Mouse (Mus musculus) heart, embryonic 16.5 days (tissue): ENCODE data around the gene Slain1. TPM values are rescaled to one million over a fixed set of nuclear protein-coding genes. Genes with fewer than 3 reads are reported as not detected.

ENCODE experiments used
- ATAC-seq: fragments of 200-750 bp; cut with Nextera tagmentation; replicated peaks from 2 replicates; pipeline ENCODE4 v1.8.0; 2017; ENCODE audit warnings: moderate number of reproducible peaks; ENCODE audit not compliant: insufficient read depth, low FRiP score; ENCODE audit errors: extremely low read depth
- H3K27ac ChIP-seq: fragments of 300-500 bp; sonication (generic); 2 replicates; pipeline ENCODE4 v1.5.1; 2014; ENCODE audit warnings: mild to moderate bottlenecking, low read length, control low read depth, moderate library complexity
- H3K27me3 ChIP-seq: fragments of 300-500 bp; sonication (generic); 2 replicates; pipeline ENCODE4 v1.6.1; 2014; ENCODE audit warnings: low read length, mixed read lengths; ENCODE audit not compliant: control insufficient read depth, insufficient read depth
- H3K36me3 ChIP-seq: fragments of 300-500 bp; sonication (generic); 2 replicates; pipeline ENCODE4 v1.6.1; 2014; ENCODE audit not compliant: control insufficient read depth, insufficient read depth
- H3K4me1 ChIP-seq: fragments of 300-500 bp; sonication (generic); 2 replicates; pipeline ENCODE4 v1.6.1; 2014; ENCODE audit warnings: low read length, mixed read lengths; ENCODE audit not compliant: control insufficient read depth, insufficient read depth
- H3K4me2 ChIP-seq: fragments of 300-500 bp; sonication (generic); 2 replicates; pipeline ENCODE4 v1.6.1; 2014; ENCODE audit warnings: low read depth, mild to moderate bottlenecking, control low read depth, low read length
- H3K4me3 ChIP-seq: fragments of 300-500 bp; sonication (generic); 2 replicates; pipeline ENCODE4 v1.5.1; 2014; ENCODE audit warnings: mild to moderate bottlenecking, control low read depth, low read length
- H3K9ac ChIP-seq: fragments of 300-500 bp; sonication (generic); 2 replicates; pipeline ENCODE4 v1.6.1; 2014; ENCODE audit warnings: low read length, control low read depth
- H3K9me3 ChIP-seq: fragments of 300-500 bp; sonication (generic); replicated peaks from 2 replicates; pipeline ENCODE4 v1.6.1; 2016; ENCODE audit warnings: low read length; ENCODE audit not compliant: control insufficient read depth
- WGBS: fragments of 180-500 bp; shearing (Covaris S2); extraction: QIAGEN DNeasy Blood & Tissue Kit; methylation state at CpG from one replicate; pipeline ENCODE4 v1.1.7; 2014; 5-methylcytosine and 5-hydroxymethylcytosine counted together
- polyA plus RNA-seq: library from polyadenylated mRNA; unstranded; fragments of >200 nt; fragmentation: Nextera tagmentation; extraction: Ambion mirVana; gene quantifications from 2 replicates; pipeline ENCODE4 v1.2.1, GENCODE M21; 2015

The Slain1 gene
- polyA plus RNA-seq, 1 experiment from 2014 or later: 0.58 TPM

DNA sequence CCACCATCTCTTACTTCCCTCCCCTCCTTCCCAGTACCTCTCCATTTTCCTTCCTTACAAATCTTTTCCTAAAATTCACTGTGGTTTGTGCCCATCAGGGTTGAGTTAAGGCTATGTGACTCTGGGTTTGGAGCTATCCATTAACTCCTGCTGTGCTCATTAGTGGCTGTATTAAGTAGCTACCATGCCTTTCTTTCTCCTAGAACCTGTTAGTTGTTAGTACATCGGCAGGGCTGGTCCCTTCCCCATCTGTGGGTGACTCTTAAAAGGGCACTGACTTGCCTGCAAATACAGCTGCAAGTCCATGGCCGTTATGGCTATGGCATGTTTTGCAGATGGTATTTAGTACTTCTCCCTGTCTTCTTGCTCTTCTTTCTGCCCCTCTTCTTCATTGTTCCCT is 58.6 kb downstream of the Slain1 start:
- Histone ChIP-seq H3K9ac (no peak overlapping the region), H3K4me1 (no peaks in the 10 kb centered on the region), H3K36me3 (no peaks in the 10 kb centered on the region), H3K9me3 (no peaks in the 10 kb centered on the region), H3K4me3 (no peak overlapping the region), H3K27ac (no peak overlapping the region), H3K4me2 (no peak overlapping the region), H3K27me3 (no peaks in the 10 kb centered on the region)
- WGBS: 67% methylated on average over 2 of the region's 2 CpGs
- ATAC-seq: no peak

DNA sequence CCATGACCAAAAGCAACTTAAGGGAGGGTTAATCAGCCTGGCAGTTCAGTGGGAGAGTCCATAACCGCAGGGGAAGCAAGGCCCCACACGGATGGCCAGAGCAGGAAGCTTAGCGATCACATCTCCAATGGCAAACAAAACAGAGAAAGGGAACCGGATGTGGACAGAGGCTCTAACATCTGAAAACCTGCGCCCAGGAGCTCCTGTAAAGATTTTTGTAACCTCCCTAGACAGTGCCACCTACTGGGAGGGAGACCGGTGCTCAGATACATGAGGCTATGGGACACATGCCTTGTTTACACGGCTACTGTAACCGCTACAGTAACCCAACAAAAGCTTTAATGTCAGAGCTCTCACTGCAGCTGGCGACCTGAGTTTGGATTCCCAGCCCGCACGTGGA is 59.2 kb downstream of the Slain1 start:
- H3K4me3 ChIP-seq: no peak overlapping the region
- no peak overlapping the region for H3K4me2 ChIP-seq
- no peak overlapping the region for H3K27ac ChIP-seq
- no peak for ATAC-seq
- H3K9me3 ChIP-seq: no peaks in the 10 kb centered on the region
- H3K9ac ChIP-seq: no peak overlapping the region
- WGBS: 85% methylated on average over 11 of the region's 11 CpGs
- no peaks in the 10 kb centered on the region for H3K36me3 ChIP-seq
- no peaks in the 10 kb centered on the region for H3K4me1 ChIP-seq
- H3K27me3 ChIP-seq: no peaks in the 10 kb centered on the region

- ATAC-seq: no peak
- no peak overlapping the region for H3K4me3 ChIP-seq
- no peaks in the 10 kb centered on the region for H3K36me3 ChIP-seq
- peaks cover 4% of the 10 kb centered on the region for H3K9me3 ChIP-seq
- no peak overlapping the region for H3K27ac ChIP-seq
- H3K9ac ChIP-seq: no peak overlapping the region
- no peaks in the 10 kb centered on the region for H3K27me3 ChIP-seq
- H3K4me1 ChIP-seq: no peaks in the 10 kb centered on the region
- no peak overlapping the region for H3K4me2 ChIP-seq
- 80% methylated on average over 5 of the region's 5 CpGs for WGBS
Measured at GRCm38 (mm10) chr14:103712986-103713385, 63.0 kb downstream of the Slain1 start.

- WGBS: 52% methylated on average over 5 of the region's 5 CpGs
- ATAC-seq: no peak
- no peak overlapping the region for H3K4me3 ChIP-seq
- H3K9me3 ChIP-seq: peaks cover 4% of the 10 kb centered on the region
- no peaks in the 10 kb centered on the region for H3K36me3 ChIP-seq
- H3K4me2 ChIP-seq: no peak overlapping the region
- H3K27ac ChIP-seq: no peak overlapping the region
- H3K4me1 ChIP-seq: no peaks in the 10 kb centered on the region
- no peak overlapping the region for H3K9ac ChIP-seq
- H3K27me3 ChIP-seq: peaks cover 3% of the 10 kb centered on the region; the same call in 1 of the 2 replicates
Measured at GRCm38 (mm10) chr14:103717516-103717915, 67.5 kb downstream of the Slain1 start.

DNA sequence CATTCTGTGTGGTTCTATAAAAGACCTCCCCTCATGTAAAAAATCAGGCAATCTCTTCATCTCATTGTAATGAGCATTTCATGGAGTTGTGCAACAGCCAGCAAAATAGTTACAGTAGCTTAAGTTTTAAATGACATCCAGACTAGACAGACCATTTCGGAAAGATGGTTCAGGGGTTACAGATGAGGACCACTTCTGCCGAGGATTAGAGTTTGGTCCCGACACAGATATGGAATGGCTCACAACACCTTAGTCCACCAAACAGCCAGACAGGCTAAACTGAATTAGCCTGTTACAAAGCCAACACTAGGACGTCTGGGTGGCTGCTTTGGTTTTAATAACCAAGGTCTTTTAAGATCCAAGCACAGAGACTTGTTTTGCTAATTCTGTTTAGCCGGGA is 68.0 kb downstream of the Slain1 start:
- H3K4me3 ChIP-seq: no peak overlapping the region
- H3K9me3 ChIP-seq: peaks cover 4% of the 10 kb centered on the region
- WGBS: 60% methylated on average over 5 of the region's 5 CpGs
- H3K27me3 ChIP-seq: peaks cover 3% of the 10 kb centered on the region; the same call in 1 of the 2 replicates
- no peak overlapping the region for H3K4me2 ChIP-seq
- H3K36me3 ChIP-seq: no peaks in the 10 kb centered on the region
- H3K9ac ChIP-seq: no peak overlapping the region
- H3K4me1 ChIP-seq: no peaks in the 10 kb centered on the region
- no peak overlapping the region for H3K27ac ChIP-seq
- no peak for ATAC-seq

GRCm38 (mm10) chr14:103718393-103718792 is 68.4 kb downstream of the Slain1 start:
- Histone ChIP-seq H3K27me3 (peaks cover 3% of the 10 kb centered on the region; the same call in 1 of the 2 replicates), H3K9ac (no peak overlapping the region), H3K27ac (no peak overlapping the region), H3K4me3 (no peak overlapping the region), H3K36me3 (no peaks in the 10 kb centered on the region), H3K9me3 (peaks cover 4% of the 10 kb centered on the region), H3K4me1 (no peaks in the 10 kb centered on the region), H3K4me2 (no peak overlapping the region)
- no peak for ATAC-seq
- 41% methylated on average over 5 of the region's 5 CpGs for WGBS

GRCm38 (mm10) chr14:103718836-103719575 is 69.0 kb downstream of the Slain1 start:
- Histone ChIP-seq H3K27me3 (peaks cover 3% of the 10 kb centered on the region; the same call in 1 of the 2 replicates), H3K4me2 (peak overlapping the region; percentile 58), H3K4me1 (no peaks in the 10 kb centered on the region), H3K4me3 (peak overlapping the region; percentile 31), H3K36me3 (no peaks in the 10 kb centered on the region), H3K9ac (peak overlapping the region; percentile 55), H3K9me3 (peaks cover 4% of the 10 kb centered on the region), H3K27ac (peak overlapping the region; percentile 41; the same call in 1 of the 2 replicates)
- 17% methylated on average over 15 of the region's 15 CpGs for WGBS
- peak; percentile 85 for ATAC-seq

DNA sequence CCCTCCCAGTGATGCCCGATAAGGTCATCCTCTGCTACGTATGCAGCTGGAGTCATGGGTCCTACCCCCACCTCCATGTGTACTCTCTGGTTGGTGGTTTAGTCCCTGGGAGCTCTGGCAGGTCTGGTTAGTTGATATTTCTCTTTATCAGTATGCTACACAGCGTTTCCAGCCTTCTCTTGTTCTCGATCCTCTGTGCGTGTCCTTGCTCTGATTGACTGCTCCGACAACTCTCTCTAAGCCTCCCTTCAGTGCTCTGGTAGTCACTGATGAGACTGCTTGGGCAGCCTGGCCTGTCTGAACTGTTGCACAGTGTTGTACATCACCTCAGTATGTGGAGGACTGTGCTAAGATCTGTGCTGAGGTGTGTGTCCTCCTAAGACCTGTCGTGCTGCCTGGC is 70.1 kb downstream of the Slain1 start:
- no peak overlapping the region for H3K9ac ChIP-seq
- H3K27me3 ChIP-seq: peaks cover 3% of the 10 kb centered on the region; the same call in 1 of the 2 replicates
- no peaks in the 10 kb centered on the region for H3K36me3 ChIP-seq
- 78% methylated on average over 7 of the region's 7 CpGs for WGBS
- H3K9me3 ChIP-seq: peaks cover 4% of the 10 kb centered on the region
- H3K4me1 ChIP-seq: no peaks in the 10 kb centered on the region
- ATAC-seq: no peak
- H3K4me3 ChIP-seq: no peak overlapping the region
- H3K4me2 ChIP-seq: no peak overlapping the region
- no peak overlapping the region for H3K27ac ChIP-seq

GRCm38 (mm10) chr14:103720637-103721355 is 70.8 kb downstream of the Slain1 start:
- Histone ChIP-seq H3K27ac (no peak overlapping the region), H3K4me2 (no peak overlapping the region), H3K27me3 (peaks cover 3% of the 10 kb centered on the region; the same call in 1 of the 2 replicates), H3K9me3 (peaks cover under 1% of the 10 kb centered on the region), H3K9ac (no peak overlapping the region), H3K4me3 (no peak overlapping the region), H3K4me1 (no peaks in the 10 kb centered on the region), H3K36me3 (no peaks in the 10 kb centered on the region)
- 45% methylated on average over 13 of the region's 13 CpGs for WGBS
- no peak for ATAC-seq
